Mouse (Mus musculus) erythroid progenitor cell, adult 5-6 weeks (primary cell): Measurements from ENCODE around the gene Vars. TPM values are rescaled to one million over a fixed set of nuclear protein-coding genes. Genes with fewer than 3 reads are reported as not detected.

Experiments
- ATAC-seq: replicated peaks from 2 replicates; pipeline ENCODE4 v1.8.0; 2016; ENCODE audit warnings: moderate number of reproducible peaks, mild to moderate bottlenecking, moderate TSS enrichment, inconsistent platforms; ENCODE audit not compliant: poor library complexity, low FRiP score, severe bottlenecking
- total RNA-seq, 2 experiments: library from RNA; stranded (forward) in 1 of 2; stranded (reverse) in 1 of 2; fragments of 150-400 nt in 1 of 2; fragments of 186-747, 209-891 nt in 1 of 2; gene quantifications; 2 replicates each; pipeline versions ENCODE4 v1.2.3 to v1.2.4; 2015 to 2017; ENCODE audit warnings: low replicate concordance in 2 of 2

Vars gene
- total RNA-seq, 2 experiments from 2014 or later: 156 to 198 TPM

DNA sequence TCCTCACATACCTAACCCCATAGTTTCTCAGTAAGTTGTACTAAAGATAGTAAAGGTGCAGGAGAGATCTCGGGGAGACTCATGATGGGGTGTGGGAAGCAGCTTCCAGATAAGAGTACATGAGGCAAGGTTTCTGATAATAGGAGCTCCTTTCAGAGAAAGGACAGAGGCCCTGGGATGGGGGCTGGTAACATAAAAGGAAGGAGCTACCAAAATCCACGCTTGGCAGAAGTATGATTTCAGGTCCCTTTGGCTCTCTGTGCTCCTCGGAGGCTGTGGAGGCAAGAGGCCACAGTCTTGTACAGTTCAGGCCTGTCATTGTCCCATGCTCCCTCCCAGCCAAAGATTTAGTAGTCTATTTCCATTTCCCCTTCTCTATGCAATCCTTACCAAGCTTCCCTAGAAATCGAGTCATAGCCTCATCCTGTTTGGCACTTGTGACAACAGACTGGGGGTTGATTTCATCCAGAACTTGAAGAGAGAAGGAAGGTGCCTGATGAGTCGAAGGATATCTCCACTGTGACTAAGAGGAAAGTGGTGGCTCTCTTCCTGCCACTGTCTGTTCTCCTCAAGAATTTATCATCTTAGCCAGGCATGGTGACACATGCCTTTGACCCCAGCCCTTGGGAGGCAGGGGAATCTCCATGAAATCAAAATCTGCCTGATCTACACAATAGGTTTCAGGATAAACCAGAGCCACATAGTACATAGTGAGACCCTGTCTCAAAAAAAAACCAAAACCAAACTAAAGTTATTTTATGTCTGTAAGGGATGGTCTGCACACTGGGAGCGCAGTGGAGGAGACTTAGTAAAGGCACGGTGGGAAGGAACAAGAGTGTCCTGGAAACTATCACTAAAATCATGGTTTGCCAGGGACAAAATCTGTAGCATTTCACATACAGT lies 44.4 kb downstream of the Vars start:
- no peak for ATAC-seq

DNA sequence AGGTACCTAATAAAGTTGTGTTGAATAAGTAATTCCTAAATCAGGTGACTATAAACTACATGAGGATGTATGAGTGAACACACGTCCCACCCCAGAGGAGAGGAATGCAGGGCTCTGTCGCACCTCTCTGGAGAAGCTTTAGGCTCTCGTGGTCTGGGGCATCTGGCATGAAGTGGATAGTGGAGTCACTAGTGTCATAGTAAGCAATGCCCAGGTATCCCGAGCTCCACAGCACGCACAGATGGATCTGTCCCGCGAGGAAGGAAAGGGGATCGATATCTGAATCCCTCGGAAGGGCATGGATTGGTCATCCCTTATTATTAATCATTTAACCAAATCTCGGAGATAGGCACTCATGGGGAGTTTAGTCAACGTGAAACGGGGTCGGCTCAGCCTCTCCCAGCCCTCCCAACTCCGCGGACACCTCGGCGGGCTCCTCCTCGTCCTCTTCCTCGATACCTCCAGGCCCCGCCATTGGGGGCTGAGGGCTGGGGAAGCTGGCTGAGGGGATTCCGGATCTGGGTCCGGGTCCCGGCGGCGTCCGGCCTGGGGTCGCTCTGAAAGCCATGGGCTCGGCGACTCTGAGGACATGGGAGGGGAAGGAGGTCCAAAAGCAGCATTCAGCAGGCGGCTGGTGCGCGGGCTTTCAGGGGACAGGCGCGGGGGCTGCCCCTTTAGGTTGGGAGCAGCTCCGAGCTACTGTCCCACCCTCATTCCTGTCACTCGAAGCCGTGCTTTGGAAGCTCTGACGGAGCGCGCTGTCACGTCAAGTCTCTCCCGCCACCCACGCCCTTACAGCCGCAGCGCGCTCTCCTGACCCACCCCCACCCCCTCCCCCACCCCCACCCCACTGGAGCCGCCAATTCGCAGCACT lies 45.3 kb downstream of the Vars start:
- no peak for ATAC-seq

DNA sequence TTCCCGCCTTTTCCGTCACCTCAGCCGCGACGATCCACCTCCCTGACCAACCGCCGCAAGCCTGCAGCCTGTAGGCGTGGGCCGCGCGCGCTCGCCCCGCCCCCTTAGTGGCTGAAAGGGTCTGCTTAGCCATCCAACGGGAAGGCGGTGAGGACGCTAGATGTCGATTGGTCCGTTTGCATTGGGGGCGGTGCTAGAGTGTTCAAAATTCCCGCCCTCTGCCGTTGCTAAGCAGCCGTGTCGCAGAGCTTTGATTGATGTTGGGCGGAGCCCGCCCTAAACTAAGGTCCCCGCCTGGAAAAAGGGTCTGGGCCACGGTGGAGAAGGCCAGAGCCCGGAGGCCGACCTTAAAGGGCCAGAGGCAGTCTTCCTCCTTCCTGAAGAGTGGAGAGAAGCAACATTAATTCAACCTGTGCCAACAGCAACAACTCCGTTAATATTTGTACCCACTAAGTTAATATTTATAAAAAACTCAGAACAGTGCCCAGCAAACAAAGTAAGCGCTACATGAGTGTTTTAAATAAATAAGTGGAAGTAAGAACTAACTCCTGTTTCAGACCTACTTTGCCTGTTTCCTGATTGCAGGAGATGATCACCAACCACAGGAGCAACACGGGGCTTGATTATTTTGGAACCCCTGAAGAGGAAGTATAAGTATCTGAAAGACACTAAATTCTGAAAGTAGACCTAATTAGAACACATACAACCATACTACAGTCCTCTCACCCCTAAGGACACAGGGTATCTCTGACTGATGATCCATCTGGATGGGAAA lies 46.1 kb downstream of the Vars start, which contains the start of gene Msh5:
Gene Msh5 (minus strand): TSS at position 65 of the 775 bp plus-strand sequence.
- peak; percentile 82 for ATAC-seq

DNA sequence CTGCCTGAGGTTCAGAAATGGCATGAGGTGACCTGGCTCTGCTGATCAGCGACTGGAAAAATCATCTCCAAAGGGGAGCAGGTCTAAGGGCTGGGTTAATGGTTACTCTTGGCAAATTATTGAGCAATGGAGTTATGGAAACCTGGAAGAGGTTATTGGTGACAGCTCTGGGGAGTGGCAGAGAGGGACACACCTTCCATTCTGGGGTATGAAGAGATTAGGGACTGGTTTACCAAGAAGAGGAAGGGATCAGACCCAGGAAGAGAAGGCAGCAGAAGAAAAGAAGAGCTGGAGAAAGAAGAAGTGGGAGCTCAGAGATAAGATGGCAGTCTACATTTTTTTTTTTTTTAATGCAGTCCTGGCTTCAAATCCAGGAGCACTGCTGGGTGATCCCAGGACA lies 46.9 kb downstream of the Vars start:
- no peak for ATAC-seq

DNA sequence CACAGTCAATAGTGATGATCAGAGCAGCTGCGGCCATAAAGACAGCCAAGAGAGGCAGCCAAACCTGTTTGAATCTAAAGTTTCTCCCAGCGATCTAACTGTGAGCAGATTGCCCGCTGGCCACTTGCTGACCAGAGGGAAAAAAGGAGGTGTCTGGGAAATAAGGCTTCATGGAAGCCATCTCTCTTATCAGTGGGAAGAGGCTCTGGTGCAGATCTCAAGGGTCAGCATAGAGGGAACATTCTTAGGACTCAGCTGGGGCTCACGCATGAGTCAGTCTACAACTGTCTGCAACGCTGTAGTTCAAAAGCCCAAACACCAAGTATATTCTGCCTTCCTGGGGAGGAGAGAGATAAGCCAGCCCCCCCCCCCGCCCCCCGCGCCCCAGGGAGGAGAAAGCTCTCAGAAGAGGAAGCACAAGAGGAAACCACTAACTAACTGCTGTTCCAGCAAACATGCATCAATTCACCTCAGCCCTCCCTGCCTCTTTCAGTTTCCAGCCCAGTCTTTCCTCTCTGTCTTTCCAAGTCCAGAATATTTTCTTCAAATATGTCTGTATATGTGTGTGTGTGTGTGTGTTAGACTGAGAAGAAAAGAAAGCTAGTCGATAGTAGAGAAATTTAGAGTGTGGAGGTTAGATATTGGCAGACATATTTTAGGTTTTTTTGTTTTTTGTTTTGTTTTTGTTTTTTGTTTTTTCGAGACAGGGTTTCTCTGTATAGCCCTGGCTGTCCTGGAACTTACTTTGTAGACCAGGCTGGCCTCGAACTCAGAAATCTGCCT lies 47.6 kb downstream of the Vars start:
- ATAC-seq: no peak

DNA sequence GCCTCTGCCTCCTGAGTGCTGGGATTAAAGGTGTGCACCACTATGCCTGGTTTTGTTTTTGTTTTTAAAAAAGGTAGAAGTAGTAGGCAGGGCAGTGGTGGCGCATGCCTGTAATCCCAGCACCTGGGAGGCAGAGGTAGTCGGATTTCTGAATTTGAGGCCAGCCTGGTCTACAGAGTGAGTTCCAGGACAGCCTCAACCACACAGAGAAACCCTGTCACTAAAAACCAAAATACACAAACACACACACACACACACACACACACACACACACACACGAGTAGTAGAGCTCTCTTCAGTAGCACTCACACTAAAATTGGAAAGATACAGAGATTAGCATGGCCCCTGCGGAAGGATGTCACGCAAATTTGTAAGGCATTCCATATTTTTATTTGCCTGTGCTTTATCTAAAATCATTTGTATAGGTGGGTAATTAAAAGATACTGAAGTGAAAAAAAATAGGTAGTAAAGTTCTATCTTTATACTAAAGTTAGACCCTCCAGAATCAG lies 48.2 kb downstream of the Vars start:
- ATAC-seq: no peak

DNA sequence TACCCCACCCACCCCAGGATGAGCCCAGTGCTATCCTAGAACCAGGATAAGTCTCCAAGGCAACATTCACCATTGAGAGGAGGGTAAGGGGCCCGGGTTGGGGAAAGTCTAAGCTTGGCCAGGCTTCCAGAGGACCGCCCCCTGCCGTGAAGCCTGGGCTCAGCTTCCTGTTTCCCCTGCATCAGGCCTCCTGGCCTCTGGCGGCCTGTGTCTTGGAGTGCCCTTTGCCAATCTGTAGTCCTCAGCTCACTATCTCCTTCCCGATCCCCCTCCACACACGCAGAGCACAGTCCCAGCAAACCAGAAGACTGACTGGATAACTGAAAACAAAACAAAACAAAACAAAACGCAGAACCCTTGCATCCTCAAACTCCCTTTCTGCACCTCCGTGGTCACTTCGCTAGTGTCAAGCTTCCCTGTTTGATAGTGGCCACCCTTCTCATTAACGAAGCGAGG lies 48.8 kb downstream of the Vars start, which contains the start of gene Clic1:
Gene Clic1 (plus strand): TSS at position 406 of the 456 bp plus-strand sequence.
- no peak for ATAC-seq

DNA sequence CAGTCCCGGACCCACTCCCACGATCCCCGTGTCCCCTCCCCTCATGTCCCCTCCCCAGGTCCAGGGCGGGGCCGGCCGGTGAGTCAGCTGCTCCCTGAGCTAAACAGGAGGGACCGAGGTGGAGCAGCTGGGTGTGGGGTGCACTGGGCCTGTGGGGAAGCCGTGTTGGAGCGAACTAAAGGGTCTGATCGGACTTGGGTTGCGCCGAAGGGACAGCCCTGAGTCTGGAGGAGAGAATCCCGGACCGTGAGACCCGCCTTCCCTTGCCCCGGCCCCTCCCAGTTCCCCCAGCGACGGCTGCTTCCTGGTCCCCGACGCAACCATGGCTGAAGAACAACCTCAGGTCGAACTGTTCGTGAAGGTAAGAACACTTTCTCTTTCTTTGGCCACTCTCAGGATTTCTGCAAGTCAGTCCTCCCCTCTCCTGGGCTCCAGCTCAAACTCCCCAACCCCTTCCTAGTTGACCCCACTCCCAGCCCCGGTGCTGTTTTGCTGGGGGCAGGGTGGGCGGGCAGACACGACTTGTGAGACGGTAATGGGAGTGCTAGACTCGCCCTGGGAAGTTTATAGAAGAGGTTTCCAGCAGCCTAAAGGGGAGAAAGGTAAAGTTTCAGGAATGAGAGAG lies 49.5 kb downstream of the Vars start:
- ATAC-seq: peak; percentile 41

DNA sequence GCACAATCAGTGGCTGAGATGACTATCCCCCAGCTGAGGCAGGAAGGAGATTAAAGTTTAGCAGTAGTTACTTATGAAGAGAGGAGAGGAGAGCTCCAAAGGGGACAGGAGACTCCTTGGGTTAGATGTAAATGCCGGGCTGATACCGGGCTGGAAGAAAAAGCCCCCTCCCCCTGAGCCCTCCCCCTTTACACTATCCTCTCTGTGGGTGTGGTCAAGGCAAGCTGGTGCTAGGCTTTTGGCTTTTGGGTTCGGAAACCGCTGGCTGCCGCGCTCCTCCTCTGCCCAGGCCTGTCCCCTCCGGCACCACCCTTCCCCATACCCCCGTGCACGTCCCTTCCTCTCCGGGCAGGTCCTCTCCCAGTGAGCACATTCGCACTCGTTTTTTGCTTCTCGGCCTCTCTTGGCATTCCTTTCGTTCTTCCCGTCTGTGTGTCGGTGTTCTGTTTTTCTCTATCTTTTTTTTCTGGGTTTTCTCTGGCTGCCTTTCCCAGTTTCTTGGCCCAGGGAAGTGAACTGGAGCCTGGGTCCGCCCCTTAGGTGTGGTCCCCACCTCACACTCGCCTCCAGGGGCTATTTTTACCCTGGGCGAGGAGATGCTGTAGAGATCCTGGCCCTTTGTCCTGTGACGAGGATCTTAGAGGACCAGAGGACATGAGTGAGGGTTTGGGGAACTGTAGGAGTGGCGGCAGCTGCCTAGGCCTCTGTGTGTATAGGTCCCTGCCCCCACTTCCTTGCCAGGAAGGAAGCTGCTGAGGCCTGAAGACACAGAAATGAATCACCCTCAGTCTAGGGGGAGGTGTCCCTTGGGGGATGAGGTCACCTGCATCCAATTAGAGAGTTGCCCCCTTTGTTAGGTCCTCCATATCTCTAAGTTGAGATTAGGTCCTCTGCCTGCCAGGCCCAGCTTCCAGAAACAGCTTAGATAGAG lies 50.6 kb downstream of the Vars start:
- 0 out of 2 replicates have a peak, but pooled peaks have one; percentile 31 for ATAC-seq

DNA sequence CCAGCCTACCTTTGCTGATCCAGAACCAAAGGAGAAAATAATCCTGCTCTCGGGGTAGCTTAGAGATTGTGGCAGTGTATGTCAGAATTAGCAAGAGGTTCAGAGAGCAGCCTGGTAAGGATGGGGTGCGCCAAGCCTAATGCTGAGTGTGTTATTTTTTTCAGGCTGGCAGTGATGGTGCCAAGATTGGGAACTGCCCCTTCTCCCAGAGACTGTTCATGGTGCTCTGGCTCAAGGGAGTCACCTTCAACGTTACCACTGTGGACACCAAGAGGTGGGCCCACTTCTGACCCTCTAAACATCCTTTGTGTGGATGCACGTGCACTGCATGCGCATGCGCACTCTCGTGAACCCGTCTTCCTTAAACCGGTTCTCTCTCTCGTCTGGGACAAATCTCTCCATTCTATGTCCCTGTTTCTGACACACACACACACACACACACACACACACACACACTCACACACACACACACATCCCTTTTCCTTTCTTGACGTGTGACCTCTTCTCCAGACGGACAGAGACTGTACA lies 51.5 kb downstream of the Vars start:
- no peak for ATAC-seq

DNA sequence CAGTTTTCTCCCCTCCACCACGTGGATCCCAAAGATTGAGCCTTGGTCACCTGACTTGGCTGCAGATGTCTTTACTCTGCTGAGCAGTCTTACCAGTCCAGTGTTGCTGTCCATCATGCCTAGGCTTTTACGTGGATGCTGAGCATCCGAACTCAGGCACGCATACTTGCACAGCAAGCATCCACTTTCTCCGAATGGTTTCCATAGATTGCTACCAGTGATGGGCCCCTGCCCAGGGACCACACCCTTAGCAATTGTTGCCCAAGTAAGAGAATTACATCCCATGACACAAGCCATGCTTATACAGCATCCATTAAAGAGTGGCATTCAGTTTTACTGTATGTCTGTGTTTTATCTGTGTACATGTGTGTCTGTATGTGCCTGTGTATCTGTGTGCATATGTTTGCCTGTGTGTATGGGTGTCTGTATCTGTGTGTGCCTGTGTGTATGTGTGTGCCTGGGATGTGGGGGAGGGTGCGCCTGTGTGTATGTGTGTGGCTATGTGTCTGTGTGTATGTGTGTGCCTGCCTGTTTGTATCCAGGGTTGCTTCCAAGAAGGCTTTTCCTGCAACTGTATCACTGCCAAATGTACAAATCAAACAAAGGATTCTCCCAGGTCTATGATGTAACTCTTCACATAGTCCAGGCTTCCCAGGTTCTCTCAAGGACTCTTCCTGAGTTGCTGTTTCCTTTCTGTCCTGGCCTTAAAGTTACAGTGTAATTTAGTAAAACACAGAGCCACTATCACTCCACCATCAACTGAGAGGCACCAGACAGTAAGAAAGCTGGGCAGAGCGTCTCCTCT lies 55.1 kb downstream of the Vars start:
- ATAC-seq: no peak

DNA sequence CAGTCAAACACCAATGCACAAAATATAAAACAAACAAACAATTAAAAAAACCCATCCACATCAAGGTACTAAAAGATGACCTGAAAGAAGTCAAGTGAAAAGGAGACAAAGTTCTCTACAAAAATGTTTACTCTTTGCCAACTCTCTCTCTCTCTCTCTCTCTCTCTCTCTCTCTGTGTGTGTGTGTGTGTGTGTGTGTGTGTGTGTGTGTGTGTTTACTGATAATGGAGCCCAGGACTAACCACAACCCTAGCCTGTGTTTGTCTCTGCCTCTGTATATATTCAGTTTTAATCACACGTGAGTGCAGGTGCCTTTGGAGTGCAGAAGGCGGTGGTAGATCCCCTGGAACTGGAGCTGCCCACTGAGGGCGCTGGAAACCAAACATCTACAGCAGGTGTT lies 56.3 kb downstream of the Vars start:
- ATAC-seq: no peak

DNA sequence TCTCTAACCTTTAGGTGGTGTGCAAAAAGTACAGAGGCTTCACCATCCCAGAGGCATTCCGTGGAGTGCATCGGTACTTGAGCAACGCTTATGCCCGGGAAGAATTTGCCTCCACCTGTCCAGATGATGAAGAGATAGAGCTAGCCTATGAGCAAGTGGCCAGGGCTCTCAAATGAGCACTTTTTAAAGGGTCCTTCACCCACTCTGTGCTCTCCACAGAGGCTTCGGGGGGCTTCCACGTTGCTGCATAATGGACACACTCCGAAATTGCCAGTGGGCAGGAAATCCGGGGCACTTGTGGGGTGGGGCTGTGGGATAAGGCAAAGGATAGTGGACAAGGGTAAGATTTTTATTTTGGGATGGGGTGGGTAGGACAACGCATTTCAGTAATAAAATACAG lies 57.5 kb downstream of the Vars start:
- ATAC-seq: no peak

DNA sequence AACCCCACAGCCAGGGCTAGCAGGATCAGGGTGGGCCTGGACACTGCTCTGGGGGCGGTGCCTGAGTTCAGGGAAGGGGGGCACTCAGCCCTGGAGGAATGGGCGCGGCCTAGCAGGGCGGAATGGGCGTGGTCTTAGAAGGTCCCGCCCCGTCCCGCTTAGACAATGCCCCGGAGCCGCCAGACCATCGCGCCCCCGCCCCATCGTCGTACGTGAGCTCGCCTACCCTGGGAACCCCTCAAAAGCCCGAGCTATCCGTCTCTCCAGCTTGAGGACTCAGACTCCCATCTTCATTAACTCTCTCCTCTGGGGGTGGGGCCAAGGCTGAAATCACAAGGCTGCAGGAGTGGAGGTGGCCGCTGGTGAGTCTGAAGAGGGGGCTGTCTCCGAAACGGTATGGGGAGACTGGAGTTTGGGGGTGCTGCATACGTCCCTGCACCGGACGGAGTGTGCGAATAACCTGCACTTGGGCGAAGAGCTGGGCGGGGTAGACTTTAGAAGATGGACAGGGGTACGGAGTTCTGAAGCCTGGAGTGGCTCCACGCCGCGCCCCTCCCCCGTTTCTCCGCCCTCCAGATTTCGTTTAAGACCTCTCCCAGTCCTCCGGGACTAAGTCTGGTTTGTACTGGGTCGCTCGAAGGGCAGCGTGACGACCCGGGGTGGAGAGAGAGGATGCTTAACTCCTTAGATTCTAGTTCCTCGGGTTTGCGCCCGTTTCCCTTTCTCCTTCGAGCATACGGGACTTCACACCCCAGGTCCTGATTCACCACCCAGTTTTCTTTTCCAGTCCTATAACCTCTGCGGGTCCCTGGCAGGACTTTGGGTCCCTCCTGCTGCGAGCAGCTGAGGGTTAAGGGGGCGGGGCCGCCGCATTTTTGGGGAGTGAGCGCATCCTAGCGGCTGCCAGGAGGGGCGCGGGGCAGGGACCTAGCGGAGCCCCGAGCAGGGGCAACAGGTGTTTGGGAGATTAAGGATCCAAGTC lies 58.4 kb downstream of the Vars start, which contains the start of gene Ddah2:
Gene Ddah2 (plus strand): TSS at position 125 of the 982 bp plus-strand sequence.
- ATAC-seq: peak; percentile 85

DNA sequence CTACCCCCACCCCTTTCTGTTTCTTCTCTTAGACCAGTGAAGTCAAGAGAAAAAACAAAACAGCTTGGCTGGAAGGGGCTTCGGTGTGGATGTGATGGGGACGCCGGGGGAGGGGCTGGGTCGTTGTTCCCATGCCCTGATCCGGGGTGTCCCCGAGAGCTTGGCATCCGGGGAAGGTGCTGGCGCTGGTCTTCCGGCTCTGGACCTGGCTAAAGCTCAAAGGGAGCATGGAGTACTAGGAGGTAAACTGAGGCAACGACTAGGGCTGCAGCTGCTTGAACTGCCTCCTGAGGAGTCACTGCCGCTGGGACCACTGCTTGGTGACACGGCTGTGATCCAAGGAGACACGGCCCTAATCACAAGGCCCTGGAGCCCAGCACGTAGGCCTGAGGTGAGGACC lies 59.3 kb downstream of the Vars start:
- no peak for ATAC-seq
